Mouse (Mus musculus) thymus, postnatal 36 days (tissue): ENCODE data around the gene Gm11213.

Source experiments
- DNase-seq, 2 experiments: peaks; one replicate each; pipeline ENCODE4 v3.0.0; 2022; ENCODE audit warnings: mixed read lengths in 2 of 2

Gene Gm11213

DNA sequence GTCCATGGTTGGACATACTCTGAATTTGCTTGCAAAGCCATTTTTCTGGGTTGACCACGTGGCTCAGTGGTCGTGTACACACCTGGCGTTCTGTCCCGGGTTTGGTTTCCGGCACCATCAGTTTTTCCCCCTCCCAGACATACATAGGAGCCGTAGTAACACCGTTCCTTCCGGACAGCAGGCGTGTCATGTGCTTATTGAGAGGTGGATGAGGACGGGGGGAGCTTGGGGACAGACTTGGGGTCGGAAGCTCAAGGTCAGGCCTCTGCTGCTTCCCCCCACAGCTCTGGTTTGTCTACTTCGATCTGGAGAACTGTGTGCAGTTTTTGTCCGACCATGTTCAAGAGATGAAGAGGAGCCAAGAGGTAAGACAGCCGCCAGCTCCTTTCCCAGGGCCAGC, 25.4 kb downstream of the Gm11213 start:
- no peak for DNase-seq

DNA sequence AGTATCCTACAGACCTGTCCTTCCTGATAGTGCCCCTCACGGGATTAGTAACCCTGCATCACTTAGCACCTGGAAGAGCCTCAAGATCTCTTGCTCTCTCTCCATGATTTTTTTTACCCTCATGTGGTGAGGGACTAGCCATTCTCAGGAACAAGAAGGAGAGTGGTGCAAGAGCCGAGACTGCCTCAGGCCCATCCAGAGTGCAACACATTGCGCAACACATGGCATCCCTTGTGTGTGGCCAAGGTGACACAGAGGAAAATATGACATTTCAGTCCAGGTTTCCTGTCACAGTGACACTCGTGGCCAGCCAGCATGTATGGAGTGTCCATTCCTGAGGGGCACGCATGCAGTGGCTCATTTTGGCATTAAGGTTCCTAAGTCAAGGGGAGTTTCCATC, 32.4 kb downstream of the Gm11213 start:
- DNase-seq, result no peak

GRCm38 (mm10) chr4:63570208-63570781, 34.8 kb downstream of the Gm11213 start:
- no peak for DNase-seq

DNA sequence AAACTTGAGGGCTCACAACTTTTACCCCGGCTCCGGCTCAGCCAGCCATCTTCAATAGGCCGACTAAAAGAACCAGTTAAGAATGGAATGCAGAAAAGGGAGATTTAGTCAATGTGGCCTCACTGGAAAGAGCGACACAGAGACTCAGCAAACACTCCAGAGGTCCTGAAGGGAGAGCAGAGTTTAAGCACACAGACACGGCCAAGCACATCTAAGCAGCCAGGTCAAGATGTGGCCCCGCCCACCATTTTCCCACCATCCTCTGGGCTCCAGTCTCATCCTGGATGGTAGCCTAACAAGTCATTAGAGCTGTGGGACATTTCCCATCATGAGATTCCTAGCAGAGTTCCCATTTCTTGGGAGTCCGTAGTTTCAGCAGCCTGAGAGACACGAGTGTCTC, 35.7 kb downstream of the Gm11213 start:
- no peak for DNase-seq

DNA sequence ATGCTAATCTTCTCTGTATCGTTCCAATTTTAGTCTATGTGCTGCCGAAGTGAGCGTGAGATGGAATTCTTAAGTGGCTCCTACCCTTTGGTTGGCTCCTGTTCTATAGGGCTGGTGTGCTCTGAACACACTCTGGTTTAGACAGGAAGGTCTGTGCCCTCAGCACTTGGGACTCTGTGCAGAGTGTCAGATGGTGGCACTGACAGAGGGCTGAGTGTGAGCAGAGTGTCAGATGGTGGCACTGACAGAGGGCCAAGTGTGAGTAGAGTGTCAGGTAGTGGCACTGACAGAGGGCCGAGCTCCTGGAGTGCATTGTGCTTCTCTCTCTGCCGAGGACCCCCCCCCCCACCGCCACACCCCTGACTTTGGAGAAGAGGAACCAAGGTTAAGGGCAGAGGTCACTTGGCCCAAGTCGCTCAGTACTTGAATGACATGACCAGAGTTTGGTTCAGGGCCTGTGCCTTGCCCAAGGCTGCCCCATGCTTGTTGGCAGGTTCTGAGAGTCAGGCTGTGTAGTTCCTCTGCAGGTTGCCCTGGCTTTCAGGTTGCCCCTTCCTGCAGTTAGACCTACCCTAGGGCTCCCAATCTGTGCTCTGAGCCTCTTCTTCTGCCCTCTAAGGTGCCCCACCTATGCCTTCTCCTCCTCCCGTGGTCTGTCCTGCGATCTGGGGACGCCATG, 37.2 kb downstream of the Gm11213 start:
- DNase-seq, result no peak

GRCm38 (mm10) chr4:63562742-63563141, 42.3 kb downstream of the Gm11213 start:
- DNase-seq, result peak; percentile 19 to 27

- DNase-seq, result peak; percentile 63 to 76
Observed at GRCm38 (mm10) chr4:63561861-63562675, 43.0 kb downstream of the Gm11213 start.

- DNase-seq, result peak; percentile 42 to 56
Observed at GRCm38 (mm10) chr4:63560079-63560478, 45.0 kb downstream of the Gm11213 start.

DNA sequence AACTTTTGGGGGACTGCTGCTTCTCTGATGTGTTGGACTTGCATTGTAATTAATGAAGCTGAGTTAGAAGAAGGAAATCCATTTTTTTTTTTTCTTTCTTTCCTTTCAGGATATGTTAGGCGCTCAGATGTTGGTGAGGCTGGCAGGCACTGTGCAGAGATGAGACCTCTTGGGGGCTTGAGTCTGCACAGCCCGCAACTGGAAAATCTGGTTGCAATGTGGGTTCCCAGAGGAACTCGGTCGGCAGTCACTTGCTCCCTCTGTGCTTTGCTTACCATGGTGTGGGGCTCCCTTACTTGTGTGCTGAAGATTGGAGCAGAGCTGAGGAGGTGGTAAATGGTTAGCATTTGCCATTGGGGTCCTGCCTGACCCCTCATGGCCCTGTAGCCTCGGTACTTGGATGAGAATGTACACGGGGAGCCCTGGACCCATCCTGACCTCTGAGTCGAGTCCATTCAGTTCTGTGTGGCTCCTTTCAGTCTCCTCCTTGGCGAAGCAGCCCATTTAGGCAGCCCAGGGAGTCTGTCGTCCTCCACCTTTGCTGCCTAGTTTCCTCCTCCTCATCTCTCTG, 45.8 kb downstream of the Gm11213 start:
- DNase-seq, result peak; percentile 11 to 14

DNA sequence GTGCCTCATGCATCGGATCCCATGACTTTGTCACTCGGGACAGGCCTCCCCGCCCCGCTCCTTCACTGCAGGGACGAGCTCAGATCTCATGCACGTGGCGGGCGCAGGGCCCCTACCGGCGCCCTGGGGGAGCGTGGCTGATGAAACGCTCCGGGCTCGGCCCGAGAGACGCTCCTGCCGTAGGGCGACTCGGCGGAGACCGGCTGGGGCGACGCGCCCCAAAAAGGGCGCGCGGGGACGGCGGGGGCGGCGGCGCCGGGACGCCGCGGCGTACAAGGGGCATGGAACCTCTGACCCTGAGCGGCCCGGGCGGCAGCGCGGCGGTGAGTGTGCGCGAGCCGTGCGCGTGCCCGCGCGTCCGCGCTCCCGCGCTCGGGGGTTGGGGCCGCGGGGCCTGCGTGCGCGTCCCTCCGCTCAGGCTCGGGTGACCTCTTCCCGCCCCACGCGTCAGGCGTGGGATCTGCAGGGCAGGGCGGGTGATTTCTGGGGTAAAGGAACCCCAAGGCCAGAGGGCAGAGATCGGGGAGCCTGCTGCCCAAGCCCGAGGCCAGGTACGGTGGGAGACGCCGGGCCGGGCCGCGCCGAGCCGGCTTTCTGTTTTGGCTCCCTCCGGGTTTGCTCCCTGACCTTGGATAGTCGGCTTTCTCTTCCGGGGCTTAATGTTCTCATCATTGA, 46.5 kb downstream of the Gm11213 start, which contains the start of gene Tmem268:
Tmem268 (plus strand) TSS at position 375 of the 675 bp plus-strand sequence.
- DNase-seq, result peak; percentile 84 to 85

- DNase-seq, result peak in 1 of 2 experiments; percentile 13
Observed at GRCm38 (mm10) chr4:63557124-63558059, 47.7 kb downstream of the Gm11213 start.

DNA sequence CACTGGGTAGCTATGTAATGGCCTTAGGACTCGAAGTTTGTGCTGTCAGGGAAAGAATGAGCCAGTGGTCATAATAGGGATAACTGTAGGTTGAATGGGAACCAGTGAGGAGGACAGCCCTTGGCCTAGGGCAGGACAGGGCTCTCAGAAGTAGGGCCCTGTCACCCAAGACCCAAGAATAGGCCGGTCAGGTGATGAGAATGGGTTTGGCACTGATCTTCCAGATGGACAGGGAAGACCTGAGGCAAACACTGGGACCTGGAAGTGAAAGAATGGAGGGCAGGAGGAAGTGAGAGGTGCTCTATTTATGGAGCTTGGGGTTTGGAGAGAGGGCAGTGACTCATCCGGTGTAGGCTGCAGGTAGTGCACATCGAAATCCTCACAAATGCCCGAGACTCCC, 48.4 kb downstream of the Gm11213 start:
- DNase-seq, result no peak

DNA sequence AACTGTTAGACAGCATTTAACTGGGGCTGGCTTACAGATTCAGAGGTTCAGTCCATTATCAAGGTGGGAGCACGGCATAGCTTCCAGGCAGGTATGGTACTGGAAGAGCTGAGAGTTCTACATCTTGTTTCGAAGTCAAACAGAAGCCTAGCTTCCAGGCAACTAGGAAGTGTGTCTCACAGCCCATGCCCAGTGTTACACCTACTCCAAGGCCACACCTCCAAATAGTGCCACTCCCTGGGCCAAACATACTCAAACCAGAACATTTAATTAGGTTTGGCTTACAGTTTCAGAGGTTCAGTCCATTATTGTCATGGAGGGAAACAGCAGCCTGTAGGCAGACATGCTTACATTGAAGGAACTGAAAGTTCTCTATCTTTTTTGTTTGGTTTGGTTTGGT, 50.0 kb downstream of the Gm11213 start:
- no peak for DNase-seq

GRCm38 (mm10) chr4:63554616-63555015, 50.4 kb downstream of the Gm11213 start:
- DNase-seq, result no peak

GRCm38 (mm10) chr4:63553789-63554576, 51.1 kb downstream of the Gm11213 start:
- no peak for DNase-seq

- no peak for DNase-seq
Observed at GRCm38 (mm10) chr4:63552865-63553264, 52.2 kb downstream of the Gm11213 start.

DNA sequence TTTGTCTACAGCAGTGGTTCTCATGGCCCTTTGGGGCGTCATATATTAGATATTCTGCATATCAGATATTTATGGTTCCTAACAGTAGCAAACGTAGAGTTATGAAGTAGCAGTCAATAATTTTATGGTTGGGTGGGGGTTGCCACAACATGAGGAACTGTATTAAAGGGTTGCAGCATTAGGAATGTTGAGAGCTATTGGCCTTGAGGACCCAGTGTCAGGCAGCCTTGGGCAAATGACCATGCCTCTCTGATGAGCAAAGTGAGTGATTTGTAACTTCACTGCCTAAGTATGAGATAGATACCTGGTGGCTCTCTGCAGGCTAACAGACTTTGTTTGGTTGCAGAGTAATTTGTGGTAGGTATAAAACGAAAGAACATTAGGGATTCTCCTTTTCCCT, 54.2 kb downstream of the Gm11213 start:
- DNase-seq, result no peak

DNA sequence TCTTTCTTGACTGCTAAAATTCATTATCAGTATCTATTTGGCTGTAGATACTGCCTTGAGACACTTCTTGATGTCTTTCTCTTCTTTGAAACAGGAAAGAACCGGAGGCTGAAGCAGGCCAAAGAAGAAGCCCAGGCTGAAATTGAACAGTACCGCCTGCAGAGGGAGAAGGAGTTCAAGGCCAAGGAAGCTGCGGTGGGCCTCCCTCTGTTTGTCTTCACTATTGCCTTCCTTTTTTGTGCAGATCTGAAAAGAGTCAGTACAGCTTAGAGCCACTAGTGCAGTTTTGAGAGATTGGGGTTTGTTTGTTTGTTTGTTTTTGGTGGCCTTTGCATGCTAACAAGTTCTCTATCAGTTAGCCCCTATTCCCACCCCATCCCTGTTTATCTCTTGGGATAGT, 56.6 kb downstream of the Gm11213 start:
- peak; percentile 12 to 41 for DNase-seq

DNA sequence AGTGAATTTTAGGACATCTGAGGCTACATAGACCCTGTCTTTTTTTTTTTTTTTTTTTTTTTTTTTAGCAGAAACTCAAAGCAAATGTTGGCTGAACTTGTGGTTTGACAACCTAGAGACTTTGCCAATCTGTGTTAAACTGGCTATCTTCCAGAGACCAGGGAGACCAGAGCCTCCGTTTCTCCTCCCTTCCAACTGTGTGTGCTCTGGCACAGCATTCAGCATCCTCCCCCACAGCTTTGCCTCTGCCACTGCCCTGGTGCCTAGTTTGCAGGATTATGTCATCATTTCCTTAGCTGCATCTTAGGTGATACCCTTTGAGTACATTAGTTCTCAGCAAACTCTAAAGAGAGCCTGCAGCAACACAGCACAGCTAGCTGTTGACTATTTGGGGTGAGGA, 57.3 kb downstream of the Gm11213 start:
- DNase-seq, result no peak
